Mouse (Mus musculus): ENCODE data around the gene Gucy1a1. TPM values are rescaled to one million over a fixed set of nuclear protein-coding genes. Genes with fewer than 3 reads are reported as not detected.

Gucy1a1 gene
- polyA plus RNA-seq, 1 experiment from 2014 or later: 5.8 TPM

DNA sequence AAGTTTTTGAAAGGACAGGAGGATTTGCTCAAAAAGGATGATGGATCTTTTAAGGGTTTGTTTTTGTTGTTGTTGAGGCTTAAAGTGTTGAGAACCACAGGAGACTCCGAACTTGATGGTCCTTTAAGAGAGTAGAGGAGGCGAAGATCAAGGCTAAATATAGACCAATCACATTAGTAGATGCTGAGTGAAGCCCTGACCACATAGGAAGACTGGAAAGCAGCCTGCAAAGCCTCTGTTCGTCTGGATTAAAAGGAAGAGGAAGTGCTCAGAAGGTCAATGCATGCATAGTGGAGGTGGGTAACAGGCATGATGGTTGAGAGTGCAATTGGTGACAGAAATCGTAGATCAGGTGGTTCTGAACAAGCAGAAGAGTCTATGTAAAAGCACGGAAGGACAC, 4.8 kb downstream of the Gucy1a1 start:
- peaks cover 10% of the 10 kb centered on the region for H3K4me1 ChIP-seq (replicated peaks)
- peaks cover 4% of the 10 kb centered on the region; the same call in 1 of the 2 replicates for H3K27me3 ChIP-seq
- H3K4me2 ChIP-seq: no peak overlapping the region
- H3K4me3 ChIP-seq (replicated peaks): no peak overlapping the region
- H3K36me3 ChIP-seq: no peaks in the 10 kb centered on the region
- no peak for DNase-seq
- no peak for ATAC-seq (ENCODE audit: low read depth)
- no peak overlapping the region for H3K9ac ChIP-seq
- no peak overlapping the region for H3K27ac ChIP-seq
- no peaks in the 10 kb centered on the region for H3K9me3 ChIP-seq (replicated peaks)
- WGBS (ENCODE audit: insufficient replicate concordance): 23% methylated on average over 5 of the region's 5 CpGs

DNA sequence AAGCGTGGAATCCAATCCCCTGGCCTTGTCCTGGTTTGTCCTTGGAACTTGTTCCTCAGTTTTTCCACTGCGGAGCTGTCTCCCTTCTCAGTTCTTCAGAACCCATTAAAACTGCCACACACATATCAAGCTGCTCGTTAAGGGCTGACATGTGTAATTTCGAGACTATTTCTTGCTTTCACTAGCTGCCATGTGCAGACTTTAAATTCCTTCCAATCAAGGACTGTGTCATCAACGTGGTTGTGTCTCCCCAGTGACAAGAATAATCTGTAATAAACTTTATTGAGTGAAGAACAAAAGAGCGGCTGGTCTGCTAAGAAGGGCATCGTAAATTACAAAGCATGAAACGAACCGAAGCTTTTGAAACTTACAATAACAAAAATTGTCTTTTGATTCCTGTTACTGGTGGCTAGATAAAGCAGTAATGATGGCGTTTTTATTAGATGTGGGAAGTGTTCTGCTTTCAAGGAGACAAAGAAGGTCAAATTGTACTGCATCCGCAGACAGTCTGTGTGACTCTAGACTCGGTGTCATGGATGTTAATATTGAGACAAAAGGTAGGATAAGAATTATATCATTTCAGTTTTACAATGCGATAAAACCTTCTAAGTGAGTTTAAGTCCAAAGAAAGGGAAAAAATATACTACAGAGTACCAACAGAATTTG, 7.5 kb downstream of the Gucy1a1 start:
- WGBS (ENCODE audit: insufficient replicate concordance): 69% methylated on average over 13 of the region's 13 CpGs
- H3K4me1 ChIP-seq (replicated peaks): no peaks in the 10 kb centered on the region
- H3K27me3 ChIP-seq: no peaks in the 10 kb centered on the region
- no peak for ATAC-seq (ENCODE audit: low read depth)
- no peaks in the 10 kb centered on the region for H3K36me3 ChIP-seq
- DNase-seq: no peak
- H3K4me3 ChIP-seq (replicated peaks): no peak overlapping the region
- no peaks in the 10 kb centered on the region for H3K9me3 ChIP-seq (replicated peaks)
- H3K27ac ChIP-seq: no peak overlapping the region
- H3K4me2 ChIP-seq: no peak overlapping the region
- H3K9ac ChIP-seq: no peak overlapping the region

DNA sequence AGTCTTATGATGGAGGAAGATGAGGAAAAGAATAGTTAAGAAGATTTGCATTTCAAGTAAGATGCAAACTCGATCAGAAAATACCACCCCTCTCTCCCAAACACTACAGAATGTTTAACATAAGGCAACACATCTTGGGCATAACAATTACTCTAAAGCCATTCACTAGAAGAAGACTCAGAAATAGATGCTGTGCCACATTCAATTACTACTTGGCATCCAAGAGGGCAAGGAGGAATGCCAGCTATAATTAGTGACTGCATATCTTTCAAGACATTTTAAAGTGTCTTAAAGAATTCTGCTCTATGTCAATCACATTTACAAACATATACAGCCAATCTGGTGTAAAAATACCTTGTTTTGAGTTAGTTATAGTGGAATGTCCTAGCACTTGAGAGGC, 10.1 kb downstream of the Gucy1a1 start:
- H3K4me1 ChIP-seq (replicated peaks): no peaks in the 10 kb centered on the region
- H3K36me3 ChIP-seq: no peaks in the 10 kb centered on the region
- no peaks in the 10 kb centered on the region for H3K9me3 ChIP-seq (replicated peaks)
- 38% methylated on average over 1 of the region's 1 CpGs for WGBS (ENCODE audit: insufficient replicate concordance)
- no peak for DNase-seq
- ATAC-seq (ENCODE audit: low read depth): no peak
- H3K9ac ChIP-seq: no peak overlapping the region
- no peak overlapping the region for H3K4me3 ChIP-seq (replicated peaks)
- no peak overlapping the region for H3K4me2 ChIP-seq
- H3K27me3 ChIP-seq: no peaks in the 10 kb centered on the region
- H3K27ac ChIP-seq: no peak overlapping the region

DNA sequence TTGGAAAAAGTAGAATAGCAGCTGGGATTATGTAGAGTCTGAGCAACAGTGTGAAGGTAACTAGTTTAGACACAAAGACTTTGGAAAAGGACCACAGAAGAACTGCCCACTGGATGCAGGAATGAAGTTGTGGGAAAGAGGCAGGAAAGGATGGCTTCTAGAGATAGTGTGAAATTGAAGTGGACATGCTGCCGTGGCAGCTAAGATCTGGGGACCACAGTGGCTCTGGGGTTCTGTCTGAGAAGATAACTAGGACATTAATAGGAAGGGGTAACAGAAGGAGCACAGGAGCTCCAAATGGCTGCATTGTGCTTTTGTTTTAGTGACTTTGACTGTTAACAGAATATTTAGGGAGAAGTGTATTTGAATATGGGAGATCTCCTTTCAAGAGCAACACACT, 16.3 kb downstream of the Gucy1a1 start:
- no peaks in the 10 kb centered on the region for H3K9me3 ChIP-seq (replicated peaks)
- no peaks in the 10 kb centered on the region; the same call in 1 of the 2 replicates for H3K4me1 ChIP-seq (replicated peaks)
- no peak overlapping the region; the same call in 1 of the 2 replicates for H3K27ac ChIP-seq
- H3K36me3 ChIP-seq: no peaks in the 10 kb centered on the region
- no peak overlapping the region for H3K4me2 ChIP-seq
- H3K4me3 ChIP-seq (replicated peaks): no peak overlapping the region
- DNase-seq: no peak
- H3K27me3 ChIP-seq: no peaks in the 10 kb centered on the region
- no peak overlapping the region for H3K9ac ChIP-seq
- 18% methylated on average over 1 of the region's 1 CpGs for WGBS (ENCODE audit: insufficient replicate concordance)
- no peak for ATAC-seq (ENCODE audit: low read depth)

DNA sequence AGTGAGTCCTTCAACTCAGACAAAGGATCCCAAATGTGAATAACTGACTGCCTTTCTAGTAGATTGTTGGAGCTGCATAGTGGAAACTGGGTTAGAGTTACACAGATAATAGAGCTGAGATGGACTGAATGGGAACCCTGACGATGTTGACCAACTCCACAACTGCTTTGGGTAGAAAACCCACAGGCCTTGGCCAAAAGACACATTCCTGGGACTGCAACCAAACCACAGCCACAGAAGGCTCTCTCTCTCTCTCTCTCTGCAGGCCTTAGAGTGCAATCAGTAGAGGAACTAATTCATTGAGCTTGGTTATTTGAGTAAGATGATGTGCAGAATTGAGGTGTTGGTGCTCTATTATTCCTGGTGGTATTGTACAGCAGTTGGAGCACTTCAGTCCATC, 21.0 kb downstream of the Gucy1a1 start:
- Histone ChIP-seq H3K4me3 (replicated peaks) (no peak overlapping the region), H3K36me3 (no peaks in the 10 kb centered on the region), H3K4me2 (no peak overlapping the region), H3K27ac (no peak overlapping the region), H3K9me3 (replicated peaks) (no peaks in the 10 kb centered on the region), H3K9ac (no peak overlapping the region), H3K27me3 (no peaks in the 10 kb centered on the region), H3K4me1 (replicated peaks) (no peaks in the 10 kb centered on the region; the same call in 1 of the 2 replicates)
- DNase-seq (no peak), ATAC-seq (ENCODE audit: low read depth) (no peak)
- WGBS (ENCODE audit: insufficient replicate concordance): 38% methylated on average over 1 of the region's 1 CpGs

DNA sequence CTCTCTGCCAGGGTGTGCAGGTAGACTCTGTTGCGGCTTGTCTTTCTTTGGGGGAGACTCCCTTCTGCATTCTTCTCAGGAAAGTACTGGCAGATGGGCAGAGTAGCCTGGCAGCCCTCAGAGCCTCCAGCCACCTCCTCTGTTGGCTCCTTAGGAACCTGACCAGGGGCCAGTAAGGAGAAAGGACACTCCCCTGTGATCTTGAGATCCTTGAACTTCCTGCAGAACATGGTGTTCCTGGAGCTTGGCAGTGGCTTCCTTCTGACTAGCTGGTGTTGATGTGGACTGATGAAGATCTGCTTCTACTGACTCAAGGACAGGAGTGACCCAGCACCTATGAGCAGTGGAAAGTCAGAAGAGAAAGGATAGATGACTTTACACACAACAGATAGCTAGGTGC, 26.7 kb downstream of the Gucy1a1 start:
- 65% methylated on average over 1 of the region's 1 CpGs for WGBS (ENCODE audit: insufficient replicate concordance)
- H3K27ac ChIP-seq: no peak overlapping the region
- no peaks in the 10 kb centered on the region for H3K4me1 ChIP-seq (replicated peaks)
- H3K4me3 ChIP-seq (replicated peaks): no peak overlapping the region
- no peaks in the 10 kb centered on the region for H3K27me3 ChIP-seq
- no peak overlapping the region for H3K4me2 ChIP-seq
- DNase-seq (no peak), ATAC-seq (ENCODE audit: low read depth) (no peak)
- H3K9ac ChIP-seq: no peak overlapping the region
- H3K36me3 ChIP-seq: no peaks in the 10 kb centered on the region
- H3K9me3 ChIP-seq (replicated peaks): no peaks in the 10 kb centered on the region

DNA sequence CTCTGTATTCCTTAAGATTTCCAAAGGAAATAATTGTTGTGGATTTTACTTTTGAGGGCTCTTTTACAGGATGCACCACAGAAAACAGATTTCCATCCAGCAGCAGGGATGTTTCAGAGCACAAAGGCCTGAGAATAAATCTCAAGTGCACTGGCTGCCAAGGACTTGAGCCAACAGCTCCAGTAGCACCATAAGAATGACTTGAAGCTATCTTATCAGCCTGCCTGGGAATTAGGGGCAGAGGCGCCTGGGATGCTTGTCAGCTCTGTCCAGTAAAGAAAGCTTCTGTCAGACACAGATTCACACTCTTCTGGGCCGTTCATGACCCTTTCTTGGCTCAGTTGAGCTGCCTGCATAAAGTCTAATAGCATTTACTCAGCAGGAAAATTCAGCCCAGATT, 33.1 kb downstream of the Gucy1a1 start:
- H3K27me3 ChIP-seq: no peaks in the 10 kb centered on the region
- H3K9ac ChIP-seq: no peak overlapping the region
- H3K36me3 ChIP-seq: no peaks in the 10 kb centered on the region
- H3K27ac ChIP-seq: 0 out of 2 replicates have a peak overlapping the region, but pooled peaks have one; percentile 4
- H3K4me3 ChIP-seq (replicated peaks): no peak overlapping the region
- H3K4me1 ChIP-seq (replicated peaks): no peaks in the 10 kb centered on the region
- no peaks in the 10 kb centered on the region for H3K9me3 ChIP-seq (replicated peaks)
- ATAC-seq (ENCODE audit: low read depth): no peak
- 50% methylated on average over 2 of the region's 2 CpGs for WGBS (ENCODE audit: insufficient replicate concordance)
- no peak for DNase-seq
- H3K4me2 ChIP-seq: no peak overlapping the region

DNA sequence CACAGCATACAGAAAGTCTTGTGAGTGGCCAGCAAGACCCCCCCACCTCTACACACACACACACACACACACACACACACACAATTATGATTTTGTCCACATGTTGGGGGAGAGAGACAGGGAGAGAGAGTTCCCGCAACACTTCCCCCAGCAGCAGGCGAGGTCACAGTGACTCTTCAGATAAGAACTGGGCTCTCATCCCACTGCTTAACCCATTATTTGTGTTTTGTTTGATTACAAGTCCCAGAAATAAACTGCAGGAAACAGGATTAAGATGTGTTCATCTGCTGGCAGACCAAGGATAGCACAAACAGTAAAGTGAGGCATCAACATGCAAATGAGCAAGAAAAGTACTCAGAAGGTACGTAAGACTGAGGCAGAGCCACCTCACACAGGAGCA, 33.6 kb downstream of the Gucy1a1 start:
- no peaks in the 10 kb centered on the region for H3K27me3 ChIP-seq
- DNase-seq (no peak), ATAC-seq (ENCODE audit: low read depth) (no peak)
- H3K27ac ChIP-seq: peak overlapping the region; percentile 4; the same call in 1 of the 2 replicates
- H3K36me3 ChIP-seq: no peaks in the 10 kb centered on the region
- H3K9me3 ChIP-seq (replicated peaks): no peaks in the 10 kb centered on the region
- WGBS (ENCODE audit: insufficient replicate concordance): 43% methylated on average over 3 of the region's 3 CpGs
- H3K9ac ChIP-seq: no peak overlapping the region
- H3K4me1 ChIP-seq (replicated peaks): no peaks in the 10 kb centered on the region
- no peak overlapping the region for H3K4me2 ChIP-seq
- H3K4me3 ChIP-seq (replicated peaks): no peak overlapping the region

DNA sequence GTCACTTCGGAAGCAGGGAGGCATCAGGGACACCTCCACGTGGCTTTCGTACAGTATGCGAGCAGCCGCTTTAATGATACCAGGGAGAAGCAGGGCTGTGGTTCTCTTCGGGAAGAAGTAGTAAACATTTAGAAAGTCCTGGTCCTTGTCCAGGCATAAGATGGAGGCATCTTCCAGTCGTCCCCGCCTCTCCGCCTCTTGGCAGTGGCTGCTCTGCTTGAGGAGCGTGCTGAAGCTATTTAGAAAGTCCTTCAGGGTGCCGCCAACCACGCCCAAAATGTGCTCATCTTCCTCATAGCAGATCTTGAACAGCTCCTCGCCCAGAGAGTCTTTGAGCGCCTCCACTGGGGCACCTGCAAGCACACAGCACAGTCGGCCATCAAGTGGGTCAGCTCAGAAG, 36.6 kb downstream of the Gucy1a1 start:
- 81% methylated on average over 15 of the region's 15 CpGs for whole genome bisulfite sequencing (ENCODE audit: insufficient replicate concordance)
- no peaks in the 10 kb centered on the region for H3K9me3 ChIP-seq (replicated peaks)
- no peaks in the 10 kb centered on the region for H3K27me3 ChIP-seq
- H3K4me1 ChIP-seq (replicated peaks): no peaks in the 10 kb centered on the region
- DNase-seq: no peak
- H3K4me3 ChIP-seq (replicated peaks): no peak overlapping the region
- no peak for ATAC-seq (ENCODE audit: low read depth)
- no peaks in the 10 kb centered on the region for H3K36me3 ChIP-seq
- H3K4me2 ChIP-seq: no peak overlapping the region
- no peak overlapping the region for H3K9ac ChIP-seq
- H3K27ac ChIP-seq: no peak overlapping the region

DNA sequence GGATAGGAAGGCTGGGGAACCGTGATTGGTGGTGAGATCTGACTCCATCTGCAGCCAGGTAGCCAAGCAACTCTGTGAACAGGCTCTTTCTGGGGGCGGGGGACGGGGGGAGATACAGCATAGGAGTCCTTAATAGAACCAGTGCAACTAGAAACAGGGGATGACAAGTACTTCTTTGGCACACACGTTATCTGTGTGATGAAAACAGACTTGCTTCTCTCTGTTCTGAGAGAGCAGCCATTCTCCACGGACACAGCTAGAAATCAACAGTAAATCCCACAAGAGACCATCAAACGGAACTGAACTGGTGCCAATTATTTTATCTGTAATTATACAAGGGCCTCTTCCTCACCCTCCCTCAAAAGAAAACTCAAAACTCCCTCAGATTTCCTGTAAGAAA, 41.4 kb downstream of the Gucy1a1 start:
- no peak overlapping the region for H3K9ac ChIP-seq
- H3K27ac ChIP-seq: peak overlapping the region; percentile 5; the same call in 1 of the 2 replicates
- ATAC-seq (ENCODE audit: low read depth): no peak
- H3K36me3 ChIP-seq: no peaks in the 10 kb centered on the region
- H3K27me3 ChIP-seq: no peaks in the 10 kb centered on the region
- H3K4me3 ChIP-seq (replicated peaks): no peak overlapping the region
- 61% methylated on average over 6 of the region's 6 CpGs for WGBS (ENCODE audit: insufficient replicate concordance)
- no peaks in the 10 kb centered on the region for H3K4me1 ChIP-seq (replicated peaks)
- H3K9me3 ChIP-seq (replicated peaks): no peaks in the 10 kb centered on the region
- DNase-seq: no peak
- H3K4me2 ChIP-seq: no peak overlapping the region

DNA sequence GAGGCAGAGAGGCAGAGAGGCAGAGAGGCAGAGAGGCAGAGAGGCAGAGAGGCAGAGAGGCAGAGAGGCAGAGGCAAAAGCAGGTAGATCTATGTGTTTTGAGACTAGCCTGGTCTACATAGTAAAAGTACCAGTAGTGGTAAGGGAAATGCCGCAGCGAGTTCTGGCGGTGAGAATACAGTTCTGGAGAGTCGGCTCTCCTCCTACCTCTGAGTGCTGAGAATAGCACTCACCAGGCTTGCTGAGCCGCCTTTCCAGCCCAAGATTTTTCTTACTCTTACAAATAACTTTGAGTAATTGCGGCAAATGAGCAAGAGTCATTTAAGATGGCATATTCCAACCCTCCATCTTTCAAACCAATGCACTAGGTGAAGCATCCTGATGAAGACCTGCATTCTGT, 46.5 kb downstream of the Gucy1a1 start:
- H3K4me3 ChIP-seq (replicated peaks): no peak overlapping the region
- H3K9me3 ChIP-seq (replicated peaks): no peaks in the 10 kb centered on the region
- no peaks in the 10 kb centered on the region for H3K27me3 ChIP-seq
- no peak overlapping the region for H3K9ac ChIP-seq
- H3K4me1 ChIP-seq (replicated peaks): no peaks in the 10 kb centered on the region
- H3K27ac ChIP-seq: no peak overlapping the region
- 85% methylated on average over 6 of the region's 6 CpGs for WGBS (ENCODE audit: insufficient replicate concordance)
- ATAC-seq (ENCODE audit: low read depth): no peak
- DNase-seq: no peak
- H3K36me3 ChIP-seq: no peaks in the 10 kb centered on the region
- H3K4me2 ChIP-seq: no peak overlapping the region

DNA sequence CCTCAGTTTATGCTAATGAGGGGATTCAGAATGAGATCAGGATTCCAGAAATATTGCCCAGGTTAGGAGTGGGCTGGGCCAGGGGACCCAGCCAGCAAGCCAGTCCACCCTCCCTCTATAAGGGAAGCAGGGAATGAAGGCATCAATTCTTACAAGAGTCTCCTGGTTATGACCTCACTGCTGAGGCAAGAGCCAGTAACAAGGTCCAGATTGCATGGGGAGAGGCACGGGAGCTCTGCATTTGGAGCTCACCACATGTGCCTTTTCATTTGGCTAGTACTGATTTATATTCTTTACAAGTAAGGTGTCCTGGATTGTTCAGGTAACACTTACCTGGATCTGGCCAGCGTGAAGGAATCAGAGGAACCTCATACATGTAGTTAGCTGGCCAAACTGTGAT, 48.8 kb downstream of the Gucy1a1 start:
- Histone ChIP-seq H3K36me3 (no peaks in the 10 kb centered on the region), H3K9ac (no peak overlapping the region), H3K4me3 (replicated peaks) (no peak overlapping the region), H3K9me3 (replicated peaks) (no peaks in the 10 kb centered on the region), H3K27me3 (no peaks in the 10 kb centered on the region), H3K4me1 (replicated peaks) (no peaks in the 10 kb centered on the region), H3K27ac (no peak overlapping the region), H3K4me2 (no peak overlapping the region)
- 58% methylated on average over 2 of the region's 2 CpGs for whole genome bisulfite sequencing (ENCODE audit: insufficient replicate concordance)
- ATAC-seq (ENCODE audit: low read depth) (no peak), DNase-seq (no peak)

All from liver, embryonic 13.5 days (tissue).